Mouse (Mus musculus): ENCODE data around the gene Ror1. TPM values are rescaled to one million over a fixed set of nuclear protein-coding genes. Genes with fewer than 3 reads are reported as not detected.
A peak's percentile ranks its signal among the peaks of the same experiment; 100 is the strongest.

Ror1 gene
- polyA plus RNA-seq, 1 experiment from 2014 or later: 1.5 TPM

GRCm38 (mm10) chr4:100124935-100125334 is 29.3 kb downstream of the Ror1 start:
- WGBS: 96% methylated on average over 1 of the region's 1 CpGs
- Histone ChIP-seq H3K4me3 (ENCODE audit: low read length) (no peak overlapping the region), H3K27ac (ENCODE audit: low read depth, low read length) (no peak overlapping the region), H3K4me2 (ENCODE audit: low read length) (no peak overlapping the region), H3K4me1 (ENCODE audit: control insufficient read depth, insufficient read depth, low read depth, low read length) (no peaks in the 10 kb centered on the region; the same call in 1 of the 2 replicates), H3K36me3 (ENCODE audit: control insufficient read depth, insufficient read depth, low read length) (no peaks in the 10 kb centered on the region), H3K9me3 (ENCODE audit: control insufficient read depth, low read length) (no peaks in the 10 kb centered on the region), H3K27me3 (replicated peaks; ENCODE audit: control insufficient read depth, insufficient read depth, low read length) (no peaks in the 10 kb centered on the region), H3K9ac (ENCODE audit: low read depth, low read length) (no peak overlapping the region)
- no peak for ATAC-seq

DNA sequence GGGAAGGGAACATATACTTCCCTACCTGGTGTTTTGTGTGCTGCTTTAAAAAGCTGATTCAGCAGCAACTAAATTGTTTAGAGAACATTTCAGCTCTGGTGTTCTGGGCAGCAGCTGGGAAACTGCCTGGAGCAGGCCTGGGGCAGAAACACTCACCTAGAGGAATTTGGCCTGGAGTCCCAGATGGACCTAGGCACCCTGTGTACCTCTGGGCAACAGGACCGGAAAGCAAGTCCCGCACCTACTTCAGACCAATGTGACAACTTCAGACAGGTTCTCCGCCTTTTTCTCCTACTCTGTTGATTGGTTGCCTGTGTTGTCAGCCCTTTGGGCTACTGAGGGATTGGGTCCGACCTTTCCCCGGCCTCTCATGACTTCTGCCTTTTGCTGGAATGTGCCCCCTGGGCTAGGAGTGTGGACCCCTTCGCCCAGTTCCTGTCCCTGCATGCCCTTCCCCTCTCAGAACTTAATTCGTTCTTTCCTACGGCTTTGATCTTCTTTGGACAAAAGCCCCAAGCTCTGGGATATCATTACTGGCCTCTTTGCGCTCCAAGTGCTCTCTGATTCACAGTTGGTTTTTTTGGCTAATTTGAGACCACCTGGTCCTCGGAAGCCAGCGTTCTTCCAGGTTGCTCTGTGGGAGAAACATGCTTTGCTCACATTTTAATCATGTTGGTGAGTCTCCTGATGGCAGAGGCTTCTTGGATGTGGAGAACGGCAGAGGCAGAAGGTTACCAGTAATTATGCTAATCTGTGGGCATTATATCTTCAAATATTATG is 31.1 kb downstream of the Ror1 start:
- Histone ChIP-seq H3K4me1 (ENCODE audit: control insufficient read depth, insufficient read depth, low read depth, low read length) (no peaks in the 10 kb centered on the region; the same call in 1 of the 2 replicates), H3K4me3 (ENCODE audit: low read length) (no peak overlapping the region), H3K27ac (ENCODE audit: low read depth, low read length) (no peak overlapping the region), H3K9ac (ENCODE audit: low read depth, low read length) (no peak overlapping the region), H3K27me3 (replicated peaks; ENCODE audit: control insufficient read depth, insufficient read depth, low read length) (no peaks in the 10 kb centered on the region), H3K4me2 (ENCODE audit: low read length) (no peak overlapping the region), H3K9me3 (ENCODE audit: control insufficient read depth, low read length) (no peaks in the 10 kb centered on the region), H3K36me3 (ENCODE audit: control insufficient read depth, insufficient read depth, low read length) (no peaks in the 10 kb centered on the region)
- 58% methylated on average over 12 of the region's 12 CpGs for WGBS
- no peak for ATAC-seq

- no peaks in the 10 kb centered on the region for H3K36me3 ChIP-seq (ENCODE audit: control insufficient read depth, insufficient read depth, low read length)
- H3K27me3 ChIP-seq (replicated peaks; ENCODE audit: control insufficient read depth, insufficient read depth, low read length): no peaks in the 10 kb centered on the region
- WGBS: 79% methylated on average over 12 of the region's 12 CpGs
- peak; percentile 24; the same call in 1 of the 2 replicates for ATAC-seq
- H3K27ac ChIP-seq (ENCODE audit: low read depth, low read length): no peak overlapping the region
- no peak overlapping the region for H3K9ac ChIP-seq (ENCODE audit: low read depth, low read length)
- no peaks in the 10 kb centered on the region; the same call in 1 of the 2 replicates for H3K4me1 ChIP-seq (ENCODE audit: control insufficient read depth, insufficient read depth, low read depth, low read length)
- H3K9me3 ChIP-seq (ENCODE audit: control insufficient read depth, low read length): no peaks in the 10 kb centered on the region
- no peak overlapping the region for H3K4me2 ChIP-seq (ENCODE audit: low read length)
- H3K4me3 ChIP-seq (ENCODE audit: low read length): no peak overlapping the region
Measured at GRCm38 (mm10) chr4:100128026-100128922, 32.7 kb downstream of the Ror1 start.

- Histone ChIP-seq H3K36me3 (ENCODE audit: control insufficient read depth, insufficient read depth, low read length) (no peaks in the 10 kb centered on the region), H3K4me1 (ENCODE audit: control insufficient read depth, insufficient read depth, low read depth, low read length) (no peaks in the 10 kb centered on the region; the same call in 1 of the 2 replicates), H3K9ac (ENCODE audit: low read depth, low read length) (no peak overlapping the region), H3K4me2 (ENCODE audit: low read length) (no peak overlapping the region), H3K27ac (ENCODE audit: low read depth, low read length) (0 out of 2 replicates have a peak overlapping the region, but pooled peaks have one; percentile 1), H3K9me3 (ENCODE audit: control insufficient read depth, low read length) (no peaks in the 10 kb centered on the region), H3K4me3 (ENCODE audit: low read length) (no peak overlapping the region), H3K27me3 (replicated peaks; ENCODE audit: control insufficient read depth, insufficient read depth, low read length) (no peaks in the 10 kb centered on the region)
- 49% methylated on average over 5 of the region's 5 CpGs for WGBS
- ATAC-seq: peak; percentile 24; the same call in 1 of the 2 replicates
Measured at GRCm38 (mm10) chr4:100129201-100129600, 33.6 kb downstream of the Ror1 start.

- no peak overlapping the region for H3K4me3 ChIP-seq (ENCODE audit: low read length)
- H3K4me2 ChIP-seq (ENCODE audit: low read length): no peak overlapping the region
- WGBS: 70% methylated on average over 3 of the region's 3 CpGs
- H3K9ac ChIP-seq (ENCODE audit: low read depth, low read length): no peak overlapping the region
- no peak for ATAC-seq
- H3K9me3 ChIP-seq (ENCODE audit: control insufficient read depth, low read length): no peaks in the 10 kb centered on the region
- no peaks in the 10 kb centered on the region for H3K27me3 ChIP-seq (replicated peaks; ENCODE audit: control insufficient read depth, insufficient read depth, low read length)
- no peaks in the 10 kb centered on the region; the same call in 1 of the 2 replicates for H3K4me1 ChIP-seq (ENCODE audit: control insufficient read depth, insufficient read depth, low read depth, low read length)
- no peak overlapping the region for H3K27ac ChIP-seq (ENCODE audit: low read depth, low read length)
- H3K36me3 ChIP-seq (ENCODE audit: control insufficient read depth, insufficient read depth, low read length): no peaks in the 10 kb centered on the region
Measured at GRCm38 (mm10) chr4:100130771-100131475, 35.3 kb downstream of the Ror1 start.

DNA sequence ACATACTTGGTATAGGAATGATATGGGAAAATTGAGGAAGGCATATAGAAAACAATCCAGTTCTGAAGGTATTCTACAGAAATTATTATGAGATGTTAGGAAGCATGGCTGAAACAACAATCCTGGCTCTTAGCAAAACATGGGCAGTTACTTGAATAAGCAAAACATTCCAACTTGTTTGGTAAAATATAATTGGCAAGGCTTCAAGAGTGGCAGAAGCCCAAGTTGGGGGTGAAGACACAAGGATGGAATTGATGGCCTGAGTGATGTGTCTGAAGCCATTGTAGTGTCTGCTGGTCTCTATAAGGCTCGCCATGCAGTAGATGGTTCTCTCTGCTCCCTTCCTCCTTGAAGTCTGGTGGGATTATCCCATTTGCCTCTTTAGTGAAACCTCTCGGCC is 35.9 kb downstream of the Ror1 start:
- H3K9ac ChIP-seq (ENCODE audit: low read depth, low read length): no peak overlapping the region
- no peak overlapping the region for H3K27ac ChIP-seq (ENCODE audit: low read depth, low read length)
- H3K36me3 ChIP-seq (ENCODE audit: control insufficient read depth, insufficient read depth, low read length): no peaks in the 10 kb centered on the region
- H3K27me3 ChIP-seq (replicated peaks; ENCODE audit: control insufficient read depth, insufficient read depth, low read length): no peaks in the 10 kb centered on the region
- no peaks in the 10 kb centered on the region for H3K9me3 ChIP-seq (ENCODE audit: control insufficient read depth, low read length)
- no peak overlapping the region for H3K4me2 ChIP-seq (ENCODE audit: low read length)
- H3K4me1 ChIP-seq (ENCODE audit: control insufficient read depth, insufficient read depth, low read depth, low read length): no peaks in the 10 kb centered on the region; the same call in 1 of the 2 replicates
- no peak for ATAC-seq
- H3K4me3 ChIP-seq (ENCODE audit: low read length): no peak overlapping the region
- WGBS: 90% methylated on average over 2 of the region's 2 CpGs

- H3K4me2 ChIP-seq (ENCODE audit: low read length): no peak overlapping the region
- no peak overlapping the region for H3K9ac ChIP-seq (ENCODE audit: low read depth, low read length)
- H3K27me3 ChIP-seq (replicated peaks; ENCODE audit: control insufficient read depth, insufficient read depth, low read length): no peaks in the 10 kb centered on the region
- no peak overlapping the region for H3K4me3 ChIP-seq (ENCODE audit: low read length)
- ATAC-seq: no peak
- no peaks in the 10 kb centered on the region for H3K36me3 ChIP-seq (ENCODE audit: control insufficient read depth, insufficient read depth, low read length)
- H3K4me1 ChIP-seq (ENCODE audit: control insufficient read depth, insufficient read depth, low read depth, low read length): no peaks in the 10 kb centered on the region
- no peaks in the 10 kb centered on the region for H3K9me3 ChIP-seq (ENCODE audit: control insufficient read depth, low read length)
- H3K27ac ChIP-seq (ENCODE audit: low read depth, low read length): no peak overlapping the region
- 79% methylated on average over 3 of the region's 3 CpGs for WGBS
Measured at GRCm38 (mm10) chr4:100132261-100132660, 36.7 kb downstream of the Ror1 start.

- Histone ChIP-seq H3K9ac (ENCODE audit: low read depth, low read length) (no peak overlapping the region), H3K4me1 (ENCODE audit: control insufficient read depth, insufficient read depth, low read depth, low read length) (no peaks in the 10 kb centered on the region), H3K27me3 (replicated peaks; ENCODE audit: control insufficient read depth, insufficient read depth, low read length) (no peaks in the 10 kb centered on the region), H3K4me2 (ENCODE audit: low read length) (no peak overlapping the region), H3K27ac (ENCODE audit: low read depth, low read length) (no peak overlapping the region), H3K9me3 (ENCODE audit: control insufficient read depth, low read length) (no peaks in the 10 kb centered on the region), H3K36me3 (ENCODE audit: control insufficient read depth, insufficient read depth, low read length) (no peaks in the 10 kb centered on the region), H3K4me3 (ENCODE audit: low read length) (no peak overlapping the region)
- 94% methylated on average over 4 of the region's 4 CpGs for WGBS
- no peak for ATAC-seq
Measured at GRCm38 (mm10) chr4:100136046-100136445, 40.5 kb downstream of the Ror1 start.

Measured in hindbrain, embryonic 16.5 days (tissue).